Mouse (Mus musculus) bone marrow, adult 2 months (tissue): ENCODE measurements around the gene Nub1. TPM values are rescaled to one million over a fixed set of nuclear protein-coding genes. Genes with fewer than 3 reads are reported as not detected.
A peak's percentile ranks its signal among the peaks of the same experiment; 100 is the strongest.

Experiments used
- H3K27ac ChIP-seq: fragments of 200-500 bp; 2 replicates; pipeline ENCODE4 v1.5.1; 2012; ENCODE audit warnings: low read depth, mild to moderate bottlenecking, control low read depth, inconsistent platforms, low read length; ENCODE audit not compliant: control insufficient read depth, poor library complexity, insufficient read depth
- H3K4me1 ChIP-seq: fragments of 200-500 bp; 2 replicates; pipeline ENCODE4 v1.6.1; 2011; ENCODE audit warnings: low read length; ENCODE audit not compliant: control insufficient read depth, insufficient read depth
- H3K4me3 ChIP-seq: fragments of 200-500 bp; replicated peaks from 2 replicates; pipeline ENCODE3; 2011; ENCODE audit warnings: mild to moderate bottlenecking, low read depth, low read length, control low read depth; ENCODE audit not compliant: control insufficient read depth
- CTCF ChIP-seq: fragments of 200-500 bp; IDR thresholded peaks from 2 replicates; pipeline ENCODE4 v1.5.1; 2011; ENCODE audit warnings: low read length, control low read depth; ENCODE audit not compliant: control insufficient read depth, insufficient read depth
- POLR2A ChIP-seq: fragments of 200-500 bp; IDR thresholded peaks from 2 replicates; pipeline ENCODE4 v1.6.1; 2011; ENCODE audit warnings: low read depth, mild to moderate bottlenecking, control low read depth, low read length, borderline replicate concordance; ENCODE audit not compliant: control insufficient read depth
- WGBS: fragments of 180-500 bp; shearing (Covaris S2); methylation state at CpG from one replicate; pipeline ENCODE4 v1.1.7; 2018; 5-methylcytosine and 5-hydroxymethylcytosine counted together
- polyA plus RNA-seq: library from polyadenylated mRNA; stranded (reverse); fragments of >200 nt; gene quantifications from 2 replicates; pipeline ENCODE4 v1.2.4, GENCODE M21; 2011; ENCODE audit warnings: low replicate concordance; ENCODE audit not compliant: missing spikeins, insufficient read depth, insufficient read length

Gene Nub1
- polyA plus RNA-seq, 1 experiment = 35.7 TPM

DNA sequence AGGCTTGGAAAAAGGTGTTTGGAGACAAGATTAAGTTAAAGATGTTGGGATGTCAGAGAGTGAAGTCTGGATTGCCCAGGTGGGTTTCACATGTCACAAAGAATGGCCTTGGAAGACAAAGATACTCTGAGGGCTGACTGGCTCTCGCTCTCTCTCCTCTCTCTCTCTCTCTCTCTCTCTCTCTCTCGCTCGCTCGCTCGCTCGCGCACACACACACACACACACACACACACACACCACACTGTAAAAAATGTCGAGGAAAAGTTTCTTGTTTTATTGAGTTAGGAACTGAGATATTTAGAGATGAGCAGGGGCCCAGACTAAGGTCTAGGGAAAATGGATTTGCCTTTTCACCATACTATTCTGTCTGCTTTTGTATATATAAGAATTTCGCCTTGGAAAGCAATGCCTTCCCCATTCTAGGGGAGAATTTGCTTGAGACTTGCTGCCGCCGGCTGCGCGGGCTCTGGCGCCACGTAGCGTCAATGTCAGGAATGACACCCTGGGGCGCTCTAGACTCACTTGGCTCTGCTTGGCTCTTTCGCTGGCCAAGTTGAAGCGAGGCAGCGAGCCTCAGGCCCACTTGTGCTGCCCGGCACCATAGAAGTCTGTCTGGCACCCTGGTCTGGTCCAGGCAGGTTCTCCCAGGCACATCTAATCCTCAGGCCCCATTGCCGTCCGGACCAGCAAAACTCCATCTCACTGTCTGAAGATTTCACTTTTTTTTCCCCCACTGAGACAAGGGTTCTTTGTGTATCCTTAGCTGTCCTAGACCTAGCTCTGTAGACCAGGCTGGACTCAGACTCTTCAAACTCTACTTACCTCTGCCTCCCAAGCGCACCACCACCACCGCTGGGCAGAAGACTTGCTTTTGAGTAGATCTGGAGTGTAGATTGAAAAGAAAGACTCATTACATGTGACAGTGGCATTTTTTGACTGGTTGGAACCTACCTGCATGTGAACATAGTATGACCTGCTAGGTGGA, 33.3 kb upstream of the Nub1 start:
- Histone ChIP-seq H3K27ac (no peak overlapping the region), H3K4me3 (no peak overlapping the region), H3K4me1 (no peaks in the 10 kb centered on the region)
- TF ChIP-seq CTCF (peak; percentile 83), POLR2A (no peak)
- 35% methylated on average over 25 of the region's 25 CpGs for WGBS

GRCm38 (mm10) chr5:24652780-24653179, 32.6 kb upstream of the Nub1 start:
- WGBS = 70% methylated on average over 5 of the region's 5 CpGs
- H3K4me3 ChIP-seq = no peak overlapping the region
- H3K27ac ChIP-seq = no peak overlapping the region
- no peaks in the 10 kb centered on the region for H3K4me1 ChIP-seq
- TF ChIP-seq CTCF (no peak), POLR2A (no peak)

- Histone ChIP-seq H3K4me1 (no peaks in the 10 kb centered on the region), H3K4me3 (no peak overlapping the region), H3K27ac (no peak overlapping the region)
- TF ChIP-seq POLR2A = no peak
- no peak for TF ChIP-seq CTCF
- WGBS = 53% methylated on average over 6 of the region's 6 CpGs
Measured at GRCm38 (mm10) chr5:24654491-24654890, 30.8 kb upstream of the Nub1 start.

GRCm38 (mm10) chr5:24657113-24657512, 28.2 kb upstream of the Nub1 start:
- WGBS = 61% methylated on average over 2 of the region's 2 CpGs

GRCm38 (mm10) chr5:24659708-24660423, 25.5 kb upstream of the Nub1 start:
- H3K4me3 ChIP-seq = no peak overlapping the region
- H3K4me1 ChIP-seq = no peaks in the 10 kb centered on the region
- no peak for TF ChIP-seq POLR2A
- no peak overlapping the region for H3K27ac ChIP-seq
- 52% methylated on average over 4 of the region's 4 CpGs for whole genome bisulfite sequencing

More at GRCm38 (mm10) chr5:24657113-24657512, 28.2 kb upstream of the Nub1 start:
- TF ChIP-seq CTCF (no peak), POLR2A (no peak)
- H3K4me3 ChIP-seq = no peak overlapping the region
- H3K4me1 ChIP-seq = no peaks in the 10 kb centered on the region
- H3K27ac ChIP-seq = no peak overlapping the region

- H3K27ac ChIP-seq = no peak overlapping the region
- TF ChIP-seq POLR2A (no peak), CTCF (no peak)
- WGBS = 57% methylated on average over 6 of the region's 6 CpGs
- H3K4me3 ChIP-seq = no peak overlapping the region
- no peaks in the 10 kb centered on the region for H3K4me1 ChIP-seq
Measured at GRCm38 (mm10) chr5:24661457-24661856, 23.9 kb upstream of the Nub1 start.

- whole genome bisulfite sequencing = 21% methylated on average over 4 of the region's 4 CpGs
- Histone ChIP-seq H3K27ac (no peak overlapping the region), H3K4me1 (no peaks in the 10 kb centered on the region)
Measured at GRCm38 (mm10) chr5:24674238-24674637, 11.1 kb upstream of the Nub1 start.

DNA sequence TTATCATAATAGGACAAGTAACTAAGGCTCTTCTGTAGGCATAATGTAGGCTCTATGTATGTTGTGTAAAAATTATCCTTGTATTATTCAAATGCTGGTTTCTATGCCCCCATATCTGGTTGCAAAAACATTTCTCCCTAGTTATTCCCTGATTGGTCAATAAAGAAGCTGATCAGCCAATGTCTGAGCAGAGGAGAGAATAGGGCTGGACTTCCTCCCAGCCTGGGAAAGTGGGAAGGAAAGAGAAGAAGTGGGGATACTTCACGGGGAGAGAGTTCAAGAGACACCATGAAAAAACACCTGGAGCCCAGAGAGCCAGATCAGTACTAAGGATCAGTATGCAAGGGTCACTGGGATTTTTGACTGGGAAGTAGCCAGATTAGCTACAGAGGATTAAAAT, 3.9 kb upstream of the Nub1 start:
- Histone ChIP-seq H3K4me1 (no peaks in the 10 kb centered on the region), H3K4me3 (no peak overlapping the region), H3K27ac (no peak overlapping the region)
- WGBS = 37% methylated on average over 1 of the region's 1 CpGs
- TF ChIP-seq CTCF (no peak), POLR2A (no peak)

More at GRCm38 (mm10) chr5:24674238-24674637, 11.1 kb upstream of the Nub1 start:
- TF ChIP-seq POLR2A (no peak), CTCF (peak; percentile 82)
- no peak overlapping the region for H3K4me3 ChIP-seq
